Mouse (Mus musculus): ENCODE data around the gene Boc. TPM values are rescaled to one million over a fixed set of nuclear protein-coding genes. Genes with fewer than 3 reads are reported as not detected.

The Boc gene
- polyA plus RNA-seq, 1 experiment from 2014 or later = 67.7 TPM

GRCm38 (mm10) chr16:44526044-44526443, 32.7 kb downstream of the Boc start:
- no peaks in the 10 kb centered on the region for H3K9me3 ChIP-seq
- H3K4me1 ChIP-seq = peaks cover 48% of the 10 kb centered on the region
- H3K27ac ChIP-seq (replicated peaks) = peak overlapping the region; percentile 56
- 82% methylated on average over 1 of the region's 1 CpGs for WGBS
- no peaks in the 10 kb centered on the region for H3K27me3 ChIP-seq
- no peak overlapping the region for H3K4me2 ChIP-seq (replicated peaks)
- peaks cover 6% of the 10 kb centered on the region for H3K36me3 ChIP-seq
- no peak overlapping the region for H3K4me3 ChIP-seq
- 0 out of 2 replicates have a peak overlapping the region, but pooled peaks have one; percentile 17 for H3K9ac ChIP-seq (replicated peaks)
- ATAC-seq (ENCODE audit: low FRiP score, low read depth) = no peak

GRCm38 (mm10) chr16:44523595-44523994, 35.1 kb downstream of the Boc start:
- no peak overlapping the region for H3K4me3 ChIP-seq
- 74% methylated on average over 7 of the region's 7 CpGs for WGBS
- no peak overlapping the region for H3K4me2 ChIP-seq (replicated peaks)
- no peaks in the 10 kb centered on the region for H3K9me3 ChIP-seq
- no peak overlapping the region for H3K9ac ChIP-seq (replicated peaks)
- ATAC-seq (ENCODE audit: low FRiP score, low read depth) = no peak
- no peaks in the 10 kb centered on the region for H3K27me3 ChIP-seq
- H3K4me1 ChIP-seq = peaks cover 28% of the 10 kb centered on the region
- peaks cover 31% of the 10 kb centered on the region for H3K36me3 ChIP-seq
- H3K27ac ChIP-seq (replicated peaks) = no peak overlapping the region

GRCm38 (mm10) chr16:44516498-44516897, 42.2 kb downstream of the Boc start:
- no peak overlapping the region for H3K4me2 ChIP-seq (replicated peaks)
- 78% methylated on average over 6 of the region's 6 CpGs for WGBS
- H3K4me3 ChIP-seq = no peak overlapping the region
- H3K9me3 ChIP-seq = no peaks in the 10 kb centered on the region
- H3K9ac ChIP-seq (replicated peaks) = no peak overlapping the region
- peaks cover 86% of the 10 kb centered on the region for H3K36me3 ChIP-seq
- no peak for ATAC-seq (ENCODE audit: low FRiP score, low read depth)
- H3K27me3 ChIP-seq = no peaks in the 10 kb centered on the region
- peaks cover 3% of the 10 kb centered on the region; the same call in 1 of the 2 replicates for H3K4me1 ChIP-seq
- H3K27ac ChIP-seq (replicated peaks) = no peak overlapping the region

GRCm38 (mm10) chr16:44510521-44511213, 48.0 kb downstream of the Boc start:
- Histone ChIP-seq H3K4me2 (replicated peaks) (no peak overlapping the region), H3K4me1 (0 out of 2 replicates have a peak, but pooled peaks cover 5% of the 10 kb centered on the region), H3K9me3 (no peaks in the 10 kb centered on the region), H3K36me3 (peaks cover 83% of the 10 kb centered on the region), H3K27me3 (no peaks in the 10 kb centered on the region), H3K4me3 (no peak overlapping the region), H3K9ac (replicated peaks) (no peak overlapping the region), H3K27ac (replicated peaks) (no peak overlapping the region; the same call in 1 of the 2 replicates)
- no peak for ATAC-seq (ENCODE audit: low FRiP score, low read depth)
- 82% methylated on average over 13 of the region's 13 CpGs for WGBS

- WGBS = 87% methylated on average over 7 of the region's 7 CpGs
- Histone ChIP-seq H3K4me1 (0 out of 2 replicates have a peak, but pooled peaks cover 5% of the 10 kb centered on the region), H3K27ac (replicated peaks) (no peak overlapping the region; the same call in 1 of the 2 replicates), H3K36me3 (peaks cover 85% of the 10 kb centered on the region), H3K9me3 (no peaks in the 10 kb centered on the region), H3K9ac (replicated peaks) (no peak overlapping the region), H3K4me2 (replicated peaks) (no peak overlapping the region), H3K4me3 (no peak overlapping the region), H3K27me3 (no peaks in the 10 kb centered on the region)
- no peak for ATAC-seq (ENCODE audit: low FRiP score, low read depth)
Measured at GRCm38 (mm10) chr16:44509458-44510344, 49.0 kb downstream of the Boc start.

- no peak overlapping the region for H3K9ac ChIP-seq (replicated peaks)
- ATAC-seq (ENCODE audit: low FRiP score, low read depth) = no peak
- H3K27ac ChIP-seq (replicated peaks) = no peak overlapping the region
- H3K4me1 ChIP-seq = 0 out of 2 replicates have a peak, but pooled peaks cover 5% of the 10 kb centered on the region
- no peak overlapping the region for H3K4me3 ChIP-seq
- WGBS = 93% methylated on average over 13 of the region's 13 CpGs
- H3K36me3 ChIP-seq = peaks cover 85% of the 10 kb centered on the region
- no peaks in the 10 kb centered on the region for H3K9me3 ChIP-seq
- no peak overlapping the region for H3K4me2 ChIP-seq (replicated peaks)
- H3K27me3 ChIP-seq = no peaks in the 10 kb centered on the region
Measured at GRCm38 (mm10) chr16:44508772-44509171, 49.9 kb downstream of the Boc start.

GRCm38 (mm10) chr16:44508025-44508424, 50.7 kb downstream of the Boc start:
- Histone ChIP-seq H3K9ac (replicated peaks) (no peak overlapping the region), H3K27me3 (no peaks in the 10 kb centered on the region), H3K36me3 (peaks cover 85% of the 10 kb centered on the region), H3K4me1 (0 out of 2 replicates have a peak, but pooled peaks cover 5% of the 10 kb centered on the region), H3K9me3 (no peaks in the 10 kb centered on the region), H3K27ac (replicated peaks) (no peak overlapping the region), H3K4me2 (replicated peaks) (no peak overlapping the region), H3K4me3 (no peak overlapping the region)
- 87% methylated on average over 5 of the region's 5 CpGs for WGBS
- ATAC-seq (ENCODE audit: low FRiP score, low read depth) = no peak

GRCm38 (mm10) chr16:44507027-44507929, 51.4 kb downstream of the Boc start:
- H3K27me3 ChIP-seq = no peaks in the 10 kb centered on the region
- 0 out of 2 replicates have a peak, but pooled peaks cover 5% of the 10 kb centered on the region for H3K4me1 ChIP-seq
- WGBS = 70% methylated on average over 10 of the region's 10 CpGs
- no peaks in the 10 kb centered on the region for H3K9me3 ChIP-seq
- peaks cover 85% of the 10 kb centered on the region for H3K36me3 ChIP-seq
- H3K27ac ChIP-seq (replicated peaks) = no peak overlapping the region
- H3K4me3 ChIP-seq = no peak overlapping the region
- ATAC-seq (ENCODE audit: low FRiP score, low read depth) = 0 out of 2 replicates have a peak, but pooled peaks have one; percentile 10
- no peak overlapping the region for H3K4me2 ChIP-seq (replicated peaks)
- no peak overlapping the region for H3K9ac ChIP-seq (replicated peaks)

GRCm38 (mm10) chr16:44505243-44505642, 53.5 kb downstream of the Boc start:
- peaks cover 88% of the 10 kb centered on the region for H3K36me3 ChIP-seq
- no peak for ATAC-seq (ENCODE audit: low FRiP score, low read depth)
- 90% methylated on average over 1 of the region's 1 CpGs for WGBS

GRCm38 (mm10) chr16:44502895-44503575, 55.7 kb downstream of the Boc start:
- peaks cover 95% of the 10 kb centered on the region for H3K36me3 ChIP-seq
- no peaks in the 10 kb centered on the region for H3K27me3 ChIP-seq
- no peak overlapping the region for H3K4me3 ChIP-seq
- no peak overlapping the region for H3K9ac ChIP-seq (replicated peaks)
- H3K9me3 ChIP-seq = no peaks in the 10 kb centered on the region
- WGBS = 82% methylated on average over 8 of the region's 8 CpGs
- H3K27ac ChIP-seq (replicated peaks) = no peak overlapping the region
- no peak overlapping the region for H3K4me2 ChIP-seq (replicated peaks)
- ATAC-seq (ENCODE audit: low FRiP score, low read depth) = 0 out of 2 replicates have a peak, but pooled peaks have one; percentile 14
- 0 out of 2 replicates have a peak, but pooled peaks cover 5% of the 10 kb centered on the region for H3K4me1 ChIP-seq

More at GRCm38 (mm10) chr16:44505243-44505642, 53.5 kb downstream of the Boc start:
- Histone ChIP-seq H3K27ac (replicated peaks) (no peak overlapping the region; the same call in 1 of the 2 replicates), H3K9me3 (no peaks in the 10 kb centered on the region), H3K9ac (replicated peaks) (no peak overlapping the region), H3K4me2 (replicated peaks) (no peak overlapping the region), H3K4me1 (0 out of 2 replicates have a peak, but pooled peaks cover 5% of the 10 kb centered on the region), H3K27me3 (no peaks in the 10 kb centered on the region), H3K4me3 (no peak overlapping the region)

GRCm38 (mm10) chr16:44502325-44502724, 56.4 kb downstream of the Boc start:
- 0 out of 2 replicates have a peak, but pooled peaks cover 2% of the 10 kb centered on the region for H3K4me1 ChIP-seq
- no peak overlapping the region for H3K4me2 ChIP-seq (replicated peaks)
- no peak overlapping the region for H3K9ac ChIP-seq (replicated peaks)
- no peaks in the 10 kb centered on the region for H3K9me3 ChIP-seq
- H3K27me3 ChIP-seq = no peaks in the 10 kb centered on the region
- peaks cover 96% of the 10 kb centered on the region for H3K36me3 ChIP-seq
- ATAC-seq (ENCODE audit: low FRiP score, low read depth) = peak; percentile 39; the same call in 1 of the 2 replicates
- WGBS = 89% methylated on average over 7 of the region's 7 CpGs
- H3K27ac ChIP-seq (replicated peaks) = no peak overlapping the region
- no peak overlapping the region for H3K4me3 ChIP-seq

Data from midbrain, embryonic 12.5 days (tissue).